Mouse (Mus musculus): Measurements from ENCODE around the gene Ankrd6. TPM values are rescaled to one million over a fixed set of nuclear protein-coding genes. Genes with fewer than 3 reads are reported as not detected.

Gene Ankrd6
- polyA plus RNA-seq, 1 experiment from 2014 or later, result 0.08 TPM

DNA sequence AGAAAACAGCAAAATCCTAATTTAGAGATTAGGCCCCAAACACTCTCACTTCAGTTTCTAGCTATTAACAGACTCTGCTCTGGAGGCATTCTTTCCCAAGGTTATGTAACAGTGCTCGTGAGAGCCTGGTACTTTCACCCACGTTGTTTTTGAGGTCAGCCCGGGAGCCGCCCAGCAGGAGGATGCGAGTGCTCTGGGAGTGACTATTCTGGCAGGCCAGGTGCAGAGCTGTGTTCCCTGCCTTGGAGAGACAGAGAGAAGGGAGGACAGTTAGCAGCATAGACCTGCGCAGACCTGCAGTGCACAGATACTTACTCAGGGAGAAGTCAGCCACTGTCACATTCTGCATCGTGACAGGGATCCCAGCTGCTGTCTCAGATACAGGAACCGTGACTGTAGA lies 126.4 kb downstream of the Ankrd6 start:
- TF ChIP-seq CTCF (IDR thresholded peaks at IDR 0.05), result no peak
- ChIA-PET POLR2A (no interaction called here), CTCF (no interaction called here)
- no peaks in the 10 kb centered on the region for H3K27me3 ChIP-seq
- in situ Hi-C loops (cut with MboI; ENCODE audit: low pct_unique_long_range_greater_than_20kb), result no loop called here
- no peak for DNase-seq (ENCODE audit: low read depth, low spot score)
- ATAC-seq, result no peak

DNA sequence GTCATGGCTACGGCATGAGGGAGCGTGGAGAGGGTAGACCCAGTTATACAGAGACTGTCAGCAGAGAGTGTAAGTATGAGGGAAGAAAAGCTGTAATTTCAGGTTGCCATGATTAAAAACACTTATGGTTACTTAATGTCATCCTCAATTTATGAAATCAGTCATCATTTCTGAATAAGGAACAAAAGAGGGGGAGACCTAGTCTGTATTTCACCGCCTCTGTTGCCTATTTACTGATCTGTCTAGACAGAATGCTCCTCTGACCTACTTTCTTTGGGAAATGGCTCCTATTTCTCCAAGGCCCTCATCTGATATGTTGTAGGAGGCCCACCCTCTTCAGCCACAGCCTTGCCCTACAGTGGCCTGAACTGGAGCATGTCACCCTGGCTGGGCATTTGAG lies 130.0 kb downstream of the Ankrd6 start:
- in situ Hi-C loops (cut with MboI; ENCODE audit: low pct_unique_long_range_greater_than_20kb), result no loop called here
- no peaks in the 10 kb centered on the region for H3K27me3 ChIP-seq
- CTCF ChIA-PET, result no interaction called here
- POLR2A ChIA-PET, result no interaction called here
- no peak for TF ChIP-seq CTCF (IDR thresholded peaks at IDR 0.05)
- ATAC-seq, result no peak
- no peak for DNase-seq (ENCODE audit: low read depth, low spot score)

DNA sequence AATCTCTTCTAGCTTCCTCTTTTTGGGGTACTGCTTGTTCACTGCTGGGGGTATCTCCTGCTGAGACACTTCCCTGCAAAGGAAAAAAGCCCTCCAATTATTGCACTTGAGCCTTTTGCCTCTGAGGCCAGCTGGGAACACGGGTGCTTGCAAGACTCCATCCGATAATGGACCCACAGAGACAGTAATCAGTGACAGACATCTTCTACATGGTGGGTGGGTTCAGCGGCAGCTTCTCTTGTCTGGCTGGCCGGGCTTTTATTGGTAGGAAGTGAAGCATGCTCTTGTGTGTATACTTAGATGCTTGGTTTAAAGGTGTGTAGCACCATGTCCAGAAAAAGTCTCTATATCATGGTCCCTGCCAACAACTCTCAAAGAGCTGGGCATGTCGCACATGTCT lies 133.2 kb downstream of the Ankrd6 start:
- no peak for ATAC-seq
- H3K27me3 ChIP-seq, result no peaks in the 10 kb centered on the region
- ChIA-PET CTCF (no interaction called here), POLR2A (no interaction called here)
- no peak for DNase-seq (ENCODE audit: low read depth, low spot score)
- TF ChIP-seq CTCF (IDR thresholded peaks at IDR 0.05), result no peak
- in situ Hi-C loops (cut with MboI; ENCODE audit: low pct_unique_long_range_greater_than_20kb), result no loop called here

- ATAC-seq (peak; percentile 35), DNase-seq (ENCODE audit: low read depth, low spot score) (no peak)
- no peak for TF ChIP-seq CTCF (IDR thresholded peaks at IDR 0.05)
- ChIA-PET POLR2A (no interaction called here), CTCF (no interaction called here)
- no peaks in the 10 kb centered on the region for H3K27me3 ChIP-seq
- in situ Hi-C loops (cut with MboI; ENCODE audit: low pct_unique_long_range_greater_than_20kb), result no loop called here
These were observed 150.0 kb downstream of the Ankrd6 start for GRCm38 (mm10) chr4:32800577-32801170.

DNA sequence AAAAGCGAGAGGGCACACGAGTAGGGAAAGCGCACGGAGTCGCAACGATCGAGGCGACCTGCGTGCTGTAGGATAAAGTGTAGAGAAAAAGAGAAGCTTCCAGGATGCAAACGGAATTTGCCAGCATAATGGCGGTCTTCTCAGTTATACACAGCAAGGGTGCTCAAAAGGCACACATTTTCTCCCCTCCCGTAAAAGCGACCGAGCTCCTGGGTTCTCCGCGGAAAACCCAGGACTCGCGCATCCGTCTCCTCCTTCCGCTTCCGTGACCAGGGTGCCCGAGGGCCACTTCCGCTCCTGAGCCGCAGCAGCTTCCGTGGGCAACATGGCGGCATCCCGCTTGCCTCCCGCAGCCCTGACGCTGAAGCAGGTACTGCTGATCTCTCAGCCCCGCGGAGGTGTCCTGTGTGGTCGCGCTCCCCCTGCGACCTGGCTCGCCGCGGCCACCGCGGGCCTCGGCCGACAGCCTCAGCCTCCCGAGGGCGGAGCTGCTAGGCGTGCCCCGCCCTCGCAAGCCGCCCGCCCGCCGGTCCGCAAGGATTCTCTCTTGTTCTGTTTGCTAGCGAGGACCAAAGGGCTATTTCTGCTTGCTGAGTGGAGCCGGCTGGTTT lies 150.6 kb downstream of the Ankrd6 start, which contains the start of gene Lyrm2:
Lyrm2 (plus strand) TSS at position 288 of the 611 bp plus-strand sequence.
- CTCF ChIA-PET, result interaction anchor here (1.6 kb wide), 1 partner anchor 11 kb away, joined by 3 read pairs; no protein-coding TSS in a partner anchor
- TF ChIP-seq CTCF (IDR thresholded peaks at IDR 0.05), result no peak
- DNase-seq (ENCODE audit: low read depth, low spot score), result no peak
- ATAC-seq, result peak; percentile 39
- POLR2A ChIA-PET, result no interaction called here
- in situ Hi-C loops (cut with MboI; ENCODE audit: low pct_unique_long_range_greater_than_20kb), result no loop called here
- no peaks in the 10 kb centered on the region for H3K27me3 ChIP-seq

- TF ChIP-seq CTCF (IDR thresholded peaks at IDR 0.05), result no peak
- in situ Hi-C loops (cut with MboI; ENCODE audit: low pct_unique_long_range_greater_than_20kb), result no loop called here
- DNase-seq (ENCODE audit: low read depth, low spot score) (no peak), ATAC-seq (no peak)
- H3K27me3 ChIP-seq, result no peaks in the 10 kb centered on the region
- ChIA-PET POLR2A (no interaction called here), CTCF (interaction anchor here (1.6 kb wide), 1 partner anchor 10 kb away, joined by 3 read pairs; no protein-coding TSS in a partner anchor)
These were observed 151.7 kb downstream of the Ankrd6 start for GRCm38 (mm10) chr4:32798976-32799375.

DNA sequence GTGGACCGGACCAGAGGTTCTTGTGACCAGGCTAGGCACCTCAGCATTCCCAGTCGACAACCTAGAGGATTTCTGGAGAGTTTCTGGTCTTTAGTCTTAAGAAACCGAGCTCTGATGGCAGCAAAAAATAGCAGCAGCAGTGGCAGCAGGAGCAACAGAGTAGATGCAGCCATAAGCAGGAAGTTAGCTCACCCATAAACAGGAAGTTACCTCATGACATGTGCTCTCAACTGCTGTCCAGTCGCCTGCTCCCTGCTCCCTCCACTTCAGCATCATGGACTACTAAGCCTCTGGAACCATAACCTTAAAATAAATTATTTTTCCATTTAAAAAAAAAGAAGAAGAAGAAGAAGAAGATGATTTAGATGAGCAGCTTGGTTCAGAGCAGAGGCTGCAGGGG lies 161.6 kb downstream of the Ankrd6 start:
- no peak for TF ChIP-seq CTCF (IDR thresholded peaks at IDR 0.05)
- ChIA-PET POLR2A (no interaction called here), CTCF (interaction anchor here (0.6 to 0.7 kb wide), 2 partner anchors 10 to 23 kb away, joined by 3 read pairs; no protein-coding TSS in a partner anchor)
- no peaks in the 10 kb centered on the region for H3K27me3 ChIP-seq
- DNase-seq (ENCODE audit: low read depth, low spot score) (no peak), ATAC-seq (no peak)
- in situ Hi-C loops (cut with MboI; ENCODE audit: low pct_unique_long_range_greater_than_20kb), result no loop called here

DNA sequence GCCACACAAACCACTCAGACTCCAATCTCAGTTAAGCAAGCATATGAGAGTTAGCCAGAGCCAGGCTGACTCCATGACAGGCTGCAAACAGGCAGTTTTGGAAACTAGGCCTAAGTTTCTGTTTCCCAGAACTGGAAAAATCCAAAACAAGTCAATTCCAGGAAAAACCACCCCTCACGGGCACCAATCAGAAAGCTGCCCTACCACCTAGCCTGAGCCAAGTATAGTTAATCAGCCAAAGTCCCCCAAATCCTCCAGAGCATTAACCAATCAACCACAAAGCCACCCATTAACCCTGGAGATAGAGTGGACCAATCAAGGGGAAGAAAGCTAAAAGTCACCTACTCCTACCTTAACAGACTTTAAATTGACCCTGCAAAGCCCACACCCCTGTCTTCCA lies 163.5 kb downstream of the Ankrd6 start:
- no peaks in the 10 kb centered on the region for H3K27me3 ChIP-seq
- in situ Hi-C loops (cut with MboI; ENCODE audit: low pct_unique_long_range_greater_than_20kb), result no loop called here
- ATAC-seq (no peak), DNase-seq (ENCODE audit: low read depth, low spot score) (no peak)
- TF ChIP-seq CTCF (IDR thresholded peaks at IDR 0.05), result no peak
- ChIA-PET POLR2A (no interaction called here), CTCF (no interaction called here)

DNA sequence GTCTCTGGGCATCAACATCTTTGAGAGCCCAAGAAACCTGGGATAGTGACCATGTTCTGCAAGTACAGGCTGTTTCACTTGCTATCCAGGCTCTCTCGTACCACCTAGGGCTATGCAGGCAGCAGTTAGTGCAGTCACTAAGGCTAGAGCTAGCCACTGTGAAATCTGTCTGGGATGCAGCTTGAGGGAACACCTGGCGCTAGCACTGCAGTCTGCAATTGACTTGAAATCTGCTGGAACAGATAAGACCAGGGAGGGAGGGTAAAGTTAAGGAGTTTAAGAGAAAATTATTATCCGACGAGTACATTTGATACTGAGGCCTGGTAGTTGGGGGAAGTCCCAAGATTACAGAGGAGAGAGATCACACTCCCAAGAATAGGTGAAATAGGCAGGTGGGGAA lies 170.6 kb downstream of the Ankrd6 start:
- ChIA-PET CTCF (no interaction called here), POLR2A (no interaction called here)
- DNase-seq (ENCODE audit: low read depth, low spot score) (no peak), ATAC-seq (no peak)
- in situ Hi-C loops (cut with MboI; ENCODE audit: low pct_unique_long_range_greater_than_20kb), result loop anchor here (10.0 kb wide), 2 partner anchors 235 to 345 kb away; no protein-coding TSS in a partner anchor
- no peaks in the 10 kb centered on the region for H3K27me3 ChIP-seq
- TF ChIP-seq CTCF (IDR thresholded peaks at IDR 0.05), result no peak

DNA sequence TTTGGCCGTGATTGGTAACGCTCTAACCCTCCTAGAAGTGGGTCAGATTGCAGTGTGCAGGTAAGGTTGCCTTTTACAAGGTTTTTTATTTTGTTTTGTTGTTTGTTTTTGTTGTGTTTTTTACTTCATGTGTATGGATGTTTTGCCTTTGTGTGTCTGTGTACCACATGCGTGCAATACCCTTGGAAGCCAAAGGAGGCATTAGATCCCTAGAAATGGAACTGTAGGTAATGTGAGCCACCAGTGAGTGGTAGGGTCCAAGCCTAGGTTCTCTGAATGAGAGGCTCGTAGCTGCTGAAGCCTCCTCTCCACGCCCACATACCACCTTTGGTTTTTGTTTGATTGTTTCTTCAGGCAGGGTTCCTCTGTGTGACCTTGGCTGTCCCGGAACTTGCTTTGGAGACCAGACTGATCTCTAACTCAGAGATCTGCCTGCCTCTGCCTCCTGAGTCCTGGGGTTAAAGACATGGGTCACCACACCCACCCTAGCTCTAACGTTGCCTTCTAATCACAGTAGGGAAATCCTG lies 180.3 kb downstream of the Ankrd6 start:
- POLR2A ChIA-PET, result no interaction called here
- ATAC-seq, result no peak
- TF ChIP-seq CTCF (IDR thresholded peaks at IDR 0.05), result peak; percentile 33
- DNase-seq (ENCODE audit: low read depth, low spot score), result no peak
- in situ Hi-C loops (cut with MboI; ENCODE audit: low pct_unique_long_range_greater_than_20kb), result loop anchor here (10.0 kb wide), 2 partner anchors 244 to 354 kb away; no protein-coding TSS in a partner anchor
- CTCF ChIA-PET, result interaction anchor here (0.7 to 1.1 kb wide), 2 partner anchors 16 to 98 kb away, joined by 3 read pairs; no protein-coding TSS in a partner anchor
- no peaks in the 10 kb centered on the region for H3K27me3 ChIP-seq

- DNase-seq (ENCODE audit: low read depth, low spot score) (no peak), ATAC-seq (no peak)
- H3K27me3 ChIP-seq, result no peaks in the 10 kb centered on the region
- in situ Hi-C loops (cut with MboI; ENCODE audit: low pct_unique_long_range_greater_than_20kb), result no loop called here
- ChIA-PET CTCF (no interaction called here), POLR2A (no interaction called here)
- TF ChIP-seq CTCF (IDR thresholded peaks at IDR 0.05), result no peak
These were observed 182.6 kb downstream of the Ankrd6 start for GRCm38 (mm10) chr4:32768046-32768445.
